Mouse (Mus musculus) gastrocnemius, postnatal 14 days (tissue): ENCODE data around the gene Tbc1d10c. TPM values are rescaled to one million over a fixed set of nuclear protein-coding genes. Genes with fewer than 3 reads are reported as not detected.

Experiments used
- microRNA-seq, 2 experiments: library from miRNA; unstranded; fragments of <30 nt; microRNA quantifications; one replicate each; pipeline ENCODE4 v1.2.0; 2021
- total RNA-seq, 2 experiments: library from RNA; stranded (reverse); gene quantifications; 2 replicates each; pipeline ENCODE4 v1.2.3; 2021

Gene Tbc1d10c
- total RNA-seq, 2 experiments from 2014 or later, result 2.7 TPM

Small RNA genes lying within 50 kb of the gene (microRNA-seq; reads per million reads assigned to microRNA genes)
- gene Gm26115, result 0 reads per million in 2 experiments

Other genes with a start within 250 kb of the Tbc1d10c start
- not detected for gene Aldh3b3, start 232.6 kb downstream of the Tbc1d10c start, total RNA-seq
- gene Aldh3b2, start 219.0 kb downstream of the Tbc1d10c start, total RNA-seq, result under 1 TPM; 0.38 to 0.80 TPM
- 1 to 10 TPM; 3.6 to 4.2 TPM for gene Acy3, start 204.7 kb downstream of the Tbc1d10c start, total RNA-seq
- gene Tbx10, start 198.5 kb downstream of the Tbc1d10c start, total RNA-seq, result not detected
- gene Nudt8, start 190.7 kb downstream of the Tbc1d10c start, total RNA-seq, result 10 to 100 TPM; 19.2 to 19.6 TPM
- under 1 TPM; 0.18 to 0.31 TPM for gene Gm49405, start 190.7 kb downstream of the Tbc1d10c start, total RNA-seq
- under 1 TPM; 0.57 to 0.84 TPM for gene Doc2g, start 188.0 kb downstream of the Tbc1d10c start, total RNA-seq
- gene Ndufv1, start 178.5 kb downstream of the Tbc1d10c start, total RNA-seq, result 100 to 1,000 TPM; 365 to 434 TPM
- gene Gstp1, start 153.3 kb downstream of the Tbc1d10c start, total RNA-seq, result 100 to 1,000 TPM; 228 to 235 TPM
- 10 to 100 TPM; 72.8 to 85.9 TPM for gene Gstp2, start 145.3 kb downstream of the Tbc1d10c start, total RNA-seq
- gene Gstp3, start 131.7 kb downstream of the Tbc1d10c start, total RNA-seq, result not detected
- not detected for gene Cabp2, start 109.7 kb downstream of the Tbc1d10c start, total RNA-seq
- gene Cdk2ap2, start 94.1 kb downstream of the Tbc1d10c start, total RNA-seq, result 10 to 100 TPM; 17.3 to 17.5 TPM
- gene Pitpnm1, start 91.3 kb downstream of the Tbc1d10c start, total RNA-seq, result 1 to 10 TPM; 3.7 to 4.2 TPM
- 10 to 100 TPM; 51.4 to 57.9 TPM for gene Aip, start 65.4 kb downstream of the Tbc1d10c start, total RNA-seq
- not detected for gene Gpr152, start 51.5 kb downstream of the Tbc1d10c start, total RNA-seq
- gene Cabp4, start 47.3 kb downstream of the Tbc1d10c start, total RNA-seq, result under 1 TPM in 1 of 2 experiments, not detected in 1; 0.14 TPM
- 10 to 100 TPM; 31.7 to 31.8 TPM for gene Coro1b, start 42.7 kb downstream of the Tbc1d10c start, total RNA-seq
- under 1 TPM; 0.29 to 0.78 TPM for gene Ptprcap, start 37.7 kb downstream of the Tbc1d10c start, total RNA-seq
- gene Rps6kb2, start 27.9 kb downstream of the Tbc1d10c start, total RNA-seq, result 10 to 100 TPM; 28.5 to 31.3 TPM
- gene Carns1, start 15.8 kb downstream of the Tbc1d10c start, total RNA-seq, result 10 to 100 TPM; 23.4 to 27.5 TPM
- 100 to 1,000 TPM; 266 to 269 TPM for gene Ppp1ca, start 781 bp upstream of the Tbc1d10c start, total RNA-seq
- gene Rad9a, start 10.4 kb upstream of the Tbc1d10c start, total RNA-seq, result 1 to 10 TPM; 3.1 to 3.4 TPM
- 1 to 10 TPM in 1 of 2 experiments, under 1 TPM in 1; 0.58 to 1.2 TPM for gene Clcf1, start 23.0 kb upstream of the Tbc1d10c start, total RNA-seq
- gene AC109138.7, start 23.1 kb upstream of the Tbc1d10c start, total RNA-seq, result not detected
- 10 to 100 TPM; 21.4 to 22.7 TPM for gene Pold4, start 40.6 kb upstream of the Tbc1d10c start, total RNA-seq
- gene Ssh3, start 77.9 kb upstream of the Tbc1d10c start, total RNA-seq, result 1 to 10 TPM; 2.6 to 4.4 TPM
- gene Ankrd13d, start 91.9 kb upstream of the Tbc1d10c start, total RNA-seq, result under 1 TPM; 0.62 to 0.90 TPM
- gene Grk2, start 114.9 kb upstream of the Tbc1d10c start, total RNA-seq, result 10 to 100 TPM; 31.8 to 36.4 TPM
- gene Kdm2a, start 207.0 kb upstream of the Tbc1d10c start, total RNA-seq, result 10 to 100 TPM; 27.7 to 29.0 TPM
- 1 to 10 TPM; 1.0 to 2.0 TPM for gene Rhod, start 248.1 kb upstream of the Tbc1d10c start, total RNA-seq